Mouse (Mus musculus) embryonic facial prominence, embryonic 14.5 days (tissue): ENCODE data around the gene Cc2d2a. TPM values are rescaled to one million over a fixed set of nuclear protein-coding genes. Genes with fewer than 3 reads are reported as not detected.

Source experiments
- ATAC-seq: fragments of 200-750 bp; cut with Nextera tagmentation; 2 replicates; pipeline ENCODE4 v1.8.0; 2017; ENCODE audit warnings: low read depth, moderate number of reproducible peaks, moderate TSS enrichment
- DNase-seq: peaks from one replicate; pipeline ENCODE4 v3.0.0-alpha.2; 2015; ENCODE audit warnings: low spot score
- H3K27ac ChIP-seq: fragments of 300-500 bp; sonication (generic); replicated peaks from 2 replicates; pipeline ENCODE4 v1.5.1; 2014; ENCODE audit warnings: low read depth, mild to moderate bottlenecking, low read length, moderate library complexity
- H3K27me3 ChIP-seq: fragments of 300-500 bp; sonication (generic); replicated peaks from 2 replicates; pipeline ENCODE4 v1.6.1; 2014; ENCODE audit warnings: low read length; ENCODE audit not compliant: control insufficient read depth, insufficient read depth
- H3K36me3 ChIP-seq: fragments of 300-500 bp; sonication (generic); 2 replicates; pipeline ENCODE4 v1.6.1; 2014; ENCODE audit warnings: low read length, mixed read lengths; ENCODE audit not compliant: control insufficient read depth, insufficient read depth
- H3K4me1 ChIP-seq: fragments of 300-500 bp; sonication (generic); 2 replicates; pipeline ENCODE4 v1.6.1; 2014; ENCODE audit warnings: antibody characterized with exemption, low read length; ENCODE audit not compliant: control insufficient read depth, insufficient read depth
- H3K4me2 ChIP-seq: fragments of 300-500 bp; sonication (generic); 2 replicates; pipeline ENCODE4 v1.6.1; 2014; ENCODE audit warnings: low read depth, mild to moderate bottlenecking, low read length, moderate library complexity, mixed read lengths
- H3K4me3 ChIP-seq: fragments of 300-500 bp; sonication (generic); 2 replicates; pipeline ENCODE4 v1.5.1; 2014; ENCODE audit warnings: low read depth, mild to moderate bottlenecking, low read length
- H3K9ac ChIP-seq: fragments of 300-500 bp; sonication (generic); 2 replicates; pipeline ENCODE4 v1.6.1; 2014; ENCODE audit warnings: low read depth, mild to moderate bottlenecking, low read length, moderate library complexity, mixed read lengths
- H3K9me3 ChIP-seq: fragments of 300-500 bp; sonication (generic); 2 replicates; pipeline ENCODE4 v1.6.1; 2016; ENCODE audit warnings: low read length; ENCODE audit not compliant: control insufficient read depth
- WGBS: fragments of 180-500 bp; shearing (Covaris S2); extraction: QIAGEN DNeasy Blood & Tissue Kit; methylation state at CpG from one replicate; pipeline ENCODE4 v1.1.7; 2014; 5-methylcytosine and 5-hydroxymethylcytosine counted together
- polyA plus RNA-seq: library from polyadenylated mRNA; unstranded; fragments of >200 nt; fragmentation: Nextera tagmentation; extraction: Ambion mirVana; gene quantifications from 2 replicates; pipeline ENCODE4 v1.2.1, GENCODE M21; 2014

Cc2d2a gene
- polyA plus RNA-seq, 1 experiment from 2014 or later = 9.0 TPM

DNA sequence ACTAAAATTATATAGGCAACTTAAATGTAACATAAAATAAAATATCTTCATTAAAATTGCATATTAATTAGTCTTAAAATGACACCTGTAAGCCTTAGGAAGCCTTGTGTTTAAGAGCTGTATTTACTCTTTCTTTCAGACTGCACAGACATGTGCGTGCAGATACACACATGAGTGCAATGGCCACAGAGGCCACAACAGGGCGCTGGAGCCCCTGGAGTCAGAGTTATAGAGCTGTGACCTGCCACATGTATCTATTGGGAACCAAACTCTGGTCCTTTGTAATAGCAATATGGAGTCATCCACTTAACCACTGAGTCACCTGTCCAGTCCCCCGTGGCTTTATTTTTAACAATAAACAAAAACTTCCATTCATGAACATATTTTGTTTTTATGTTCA is 86.9 kb downstream of the Cc2d2a start:
- H3K9ac ChIP-seq = no peak overlapping the region
- DNase-seq (no peak), ATAC-seq (no peak)
- no peak overlapping the region for H3K27ac ChIP-seq
- H3K9me3 ChIP-seq = no peaks in the 10 kb centered on the region
- no peaks in the 10 kb centered on the region for H3K27me3 ChIP-seq
- H3K4me2 ChIP-seq = no peak overlapping the region
- H3K4me1 ChIP-seq = no peaks in the 10 kb centered on the region
- H3K36me3 ChIP-seq = peaks cover 27% of the 10 kb centered on the region
- H3K4me3 ChIP-seq = no peak overlapping the region
- WGBS = 87% methylated on average over 3 of the region's 3 CpGs

GRCm38 (mm10) chr5:43770618-43771354 is 108.6 kb downstream of the Cc2d2a start:
- 86% methylated on average over 3 of the region's 3 CpGs for WGBS
- ATAC-seq = no peak
- H3K4me3 ChIP-seq = no peak overlapping the region
- DNase-seq = no peak
- no peak overlapping the region for H3K4me2 ChIP-seq
- H3K36me3 ChIP-seq = peaks cover 50% of the 10 kb centered on the region
- no peaks in the 10 kb centered on the region for H3K9me3 ChIP-seq
- no peak overlapping the region for H3K9ac ChIP-seq
- H3K27ac ChIP-seq = no peak overlapping the region
- H3K27me3 ChIP-seq = no peaks in the 10 kb centered on the region
- no peaks in the 10 kb centered on the region for H3K4me1 ChIP-seq

GRCm38 (mm10) chr5:43771555-43771954 is 109.4 kb downstream of the Cc2d2a start:
- Histone ChIP-seq H3K27ac (no peak overlapping the region), H3K4me2 (no peak overlapping the region), H3K36me3 (peaks cover 42% of the 10 kb centered on the region), H3K9ac (no peak overlapping the region), H3K27me3 (no peaks in the 10 kb centered on the region), H3K4me3 (no peak overlapping the region), H3K9me3 (no peaks in the 10 kb centered on the region), H3K4me1 (no peaks in the 10 kb centered on the region)
- DNase-seq (no peak), ATAC-seq (no peak)
- WGBS = 94% methylated on average over 3 of the region's 3 CpGs

DNA sequence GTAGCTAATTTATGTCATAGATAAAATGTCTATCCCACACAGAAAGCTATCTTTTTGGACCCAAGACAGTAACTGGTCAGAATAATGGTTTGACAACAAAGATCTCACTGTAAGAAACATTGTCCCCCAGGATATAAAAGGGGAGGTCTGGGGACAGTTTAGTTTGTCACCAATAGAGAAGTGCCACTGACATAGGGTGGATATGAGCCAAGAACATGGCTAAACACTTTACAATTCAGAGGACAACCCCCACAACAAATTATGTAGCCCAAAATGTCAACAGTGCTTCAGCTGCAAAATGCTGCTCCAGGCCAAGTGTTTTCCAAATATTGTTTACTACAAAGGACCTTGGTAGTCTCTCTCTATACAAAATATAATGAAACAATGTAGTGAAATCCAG is 114.3 kb downstream of the Cc2d2a start:
- Histone ChIP-seq H3K36me3 (peaks cover 7% of the 10 kb centered on the region; the same call in 1 of the 2 replicates), H3K4me1 (peaks cover 6% of the 10 kb centered on the region), H3K27me3 (no peaks in the 10 kb centered on the region), H3K27ac (no peak overlapping the region), H3K9me3 (no peaks in the 10 kb centered on the region), H3K4me3 (no peak overlapping the region), H3K9ac (no peak overlapping the region), H3K4me2 (no peak overlapping the region)
- no peak for DNase-seq
- no peak for ATAC-seq

- 61% methylated on average over 1 of the region's 1 CpGs for WGBS
- Histone ChIP-seq H3K4me1 (peaks cover 6% of the 10 kb centered on the region), H3K4me3 (no peak overlapping the region), H3K9me3 (no peaks in the 10 kb centered on the region), H3K9ac (no peak overlapping the region), H3K36me3 (peaks cover under 1% of the 10 kb centered on the region; the same call in 1 of the 2 replicates), H3K27ac (no peak overlapping the region), H3K27me3 (no peaks in the 10 kb centered on the region), H3K4me2 (no peak overlapping the region)
- ATAC-seq (no peak), DNase-seq (no peak)
Observed at GRCm38 (mm10) chr5:43776993-43777392, 114.8 kb downstream of the Cc2d2a start.

- no peaks in the 10 kb centered on the region for H3K9me3 ChIP-seq
- H3K4me3 ChIP-seq = no peak overlapping the region
- H3K36me3 ChIP-seq = no peaks in the 10 kb centered on the region
- no peak for ATAC-seq
- no peak overlapping the region for H3K9ac ChIP-seq
- H3K4me1 ChIP-seq = peaks cover 6% of the 10 kb centered on the region
- no peak for DNase-seq
- H3K4me2 ChIP-seq = no peak overlapping the region
- H3K27ac ChIP-seq = no peak overlapping the region
- no peaks in the 10 kb centered on the region for H3K27me3 ChIP-seq
- 95% methylated on average over 3 of the region's 3 CpGs for WGBS
Observed at GRCm38 (mm10) chr5:43778583-43778982, 116.4 kb downstream of the Cc2d2a start.

GRCm38 (mm10) chr5:43781423-43781976 is 119.4 kb downstream of the Cc2d2a start:
- Histone ChIP-seq H3K27ac (peak overlapping the region; percentile 95), H3K27me3 (no peaks in the 10 kb centered on the region), H3K9me3 (no peaks in the 10 kb centered on the region), H3K36me3 (no peaks in the 10 kb centered on the region), H3K4me2 (peak overlapping the region; percentile 67), H3K9ac (peak overlapping the region; percentile 95), H3K4me3 (peak overlapping the region; percentile 83), H3K4me1 (peaks cover 6% of the 10 kb centered on the region)
- WGBS = 0% methylated on average over 9 of the region's 61 CpGs
- peak; percentile 73 for ATAC-seq
- peak; percentile 28 for DNase-seq

DNA sequence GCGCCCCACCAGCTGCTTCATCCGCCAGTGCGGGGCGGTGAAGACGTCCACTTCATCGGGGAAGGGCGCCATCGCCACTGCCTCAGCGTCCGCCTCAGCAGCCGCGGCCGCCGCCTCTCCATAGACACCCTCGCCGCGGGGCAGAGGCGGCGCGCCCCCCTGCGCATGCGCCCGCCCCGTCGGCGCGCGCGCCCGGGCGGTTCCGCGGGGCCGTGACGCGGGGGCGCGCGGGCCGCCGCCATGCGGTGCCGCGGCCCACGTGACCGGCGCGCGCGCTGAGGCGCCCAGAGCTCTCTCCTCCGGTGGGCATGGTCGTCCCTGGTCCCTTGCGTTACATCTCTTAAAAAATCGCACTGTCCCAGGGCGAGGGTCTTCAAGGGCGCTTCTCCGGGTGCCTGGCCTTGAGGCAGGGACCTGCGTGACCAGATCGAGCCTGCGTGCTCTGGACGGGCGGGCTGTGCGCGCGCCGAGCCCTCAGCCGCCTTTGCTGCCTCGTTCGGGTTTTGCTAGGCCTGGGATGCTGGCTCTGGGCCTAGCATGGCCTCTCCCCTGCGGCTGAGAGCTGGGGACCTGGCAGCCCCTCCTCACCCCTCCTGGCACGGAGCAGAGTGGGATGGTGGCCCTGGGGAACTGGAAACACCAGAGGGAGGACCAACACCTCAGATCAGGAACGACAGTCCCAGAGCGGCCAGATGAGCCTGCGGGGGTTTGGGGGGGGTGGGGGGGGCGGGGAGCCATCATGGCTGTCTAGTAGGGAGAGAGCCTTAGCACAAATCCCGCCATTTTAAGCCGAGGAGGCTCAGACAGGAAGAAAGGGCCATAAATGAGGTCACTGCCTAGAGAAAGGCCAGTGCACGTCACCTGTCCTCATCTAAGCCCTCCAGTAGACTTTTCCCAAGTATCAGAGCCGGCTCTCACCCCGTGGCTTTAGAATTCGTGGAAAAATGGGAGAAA is 120.1 kb downstream of the Cc2d2a start:
- H3K4me2 ChIP-seq = peak overlapping the region; percentile 67
- H3K9ac ChIP-seq = peak overlapping the region; percentile 95
- H3K27me3 ChIP-seq = no peaks in the 10 kb centered on the region
- ATAC-seq = peak; percentile 93
- 8% methylated on average over 28 of the region's 82 CpGs for whole genome bisulfite sequencing
- peak overlapping the region; percentile 95 for H3K27ac ChIP-seq
- no peaks in the 10 kb centered on the region for H3K9me3 ChIP-seq
- peaks cover 6% of the 10 kb centered on the region for H3K4me1 ChIP-seq
- no peaks in the 10 kb centered on the region for H3K36me3 ChIP-seq
- peak overlapping the region; percentile 83 for H3K4me3 ChIP-seq
- peak; percentile 88 for DNase-seq
